Mouse (Mus musculus) heart, postnatal 0 days (tissue): Measurements from ENCODE around the gene Syt2.

Experiments used
- CTCF ChIP-seq: IDR thresholded peaks from 2 replicates; pipeline ENCODE4 v1.5.1; 2016; ENCODE audit warnings: antibody characterized with exemption, control low read depth, low read depth
- EP300 ChIP-seq: IDR thresholded peaks from 2 replicates; pipeline ENCODE4 v1.6.1; 2016; ENCODE audit warnings: antibody characterized with exemption, low read depth

DNA sequence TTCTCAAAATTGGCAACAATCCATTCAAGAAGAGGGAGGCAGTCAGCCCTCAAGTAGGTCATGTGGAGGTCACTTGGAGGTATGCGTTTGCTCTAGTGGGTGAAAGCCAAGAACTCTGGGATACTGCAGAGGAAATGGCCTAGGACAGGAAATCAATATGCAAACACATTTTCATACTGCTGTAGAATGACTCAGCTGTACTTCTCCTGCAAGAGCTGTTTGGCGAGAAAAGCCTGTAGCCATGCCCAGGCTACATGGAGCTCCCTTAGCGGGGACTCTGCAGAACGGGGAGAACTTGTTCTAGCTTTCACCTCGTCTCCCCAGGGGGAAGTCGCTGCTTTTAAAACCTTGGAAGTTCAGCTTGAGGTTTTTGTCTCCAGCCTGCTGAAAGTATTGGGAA, 124.9 kb downstream of the Syt2 start:
- TF ChIP-seq CTCF (no peak), EP300 (no peak)
